Mouse (Mus musculus) CH12.LX (cell line): ENCODE measurements around the gene Bud13. TPM values are rescaled to one million over a fixed set of nuclear protein-coding genes. Genes with fewer than 3 reads are reported as not detected.
A peak's percentile ranks its signal among the peaks of the same experiment; 100 is the strongest.

ENCODE experiments used
- DNase-seq: peaks from one replicate; pipeline ENCODE4 v3.0.0-alpha.2; 2013; ENCODE audit errors: extremely low read depth
- H3K27ac ChIP-seq: 2 replicates; pipeline ENCODE4 v1.5.1; 2012; ENCODE audit warnings: low read depth, mild to moderate bottlenecking, control low read depth, moderate library complexity; ENCODE audit not compliant: insufficient read depth
- H3K27me3 ChIP-seq: replicated peaks from 2 replicates; pipeline ENCODE3; 2012; ENCODE audit warnings: inconsistent platforms
- H3K36me3 ChIP-seq, 2 experiments: replicated peaks in 1 of 2; 2 replicates each; pipeline versions ENCODE3 to v1.6.1; 2012; ENCODE audit warnings: inconsistent platforms in 1 of 2, low read length in 1 of 2, mild to moderate bottlenecking in 1 of 2, mixed read lengths in 1 of 2, moderate library complexity in 1 of 2; ENCODE audit not compliant: control insufficient read depth in 1 of 2, insufficient read depth in 1 of 2
- H3K4me1 ChIP-seq, 2 experiments: 2 replicates each; pipeline ENCODE4 v1.6.1; 2012; ENCODE audit warnings: inconsistent platforms in 1 of 2, moderate library complexity in 1 of 2; ENCODE audit not compliant: insufficient read depth in 2 of 2, control insufficient read depth in 1 of 2
- H3K4me2 ChIP-seq: 2 replicates; pipeline ENCODE4 v1.6.1; 2012; ENCODE audit warnings: low read depth, mild to moderate bottlenecking, control low read depth; ENCODE audit not compliant: poor library complexity, insufficient read depth, severe bottlenecking
- H3K4me3 ChIP-seq, 3 experiments: fragments of 150-350 bp in 1 of 3; sonication (generic) in 1 of 3; replicated peaks in 1 of 3; 2 replicates each; pipeline versions ENCODE3 to v1.5.1; 2011 to 2012; ENCODE audit warnings: low read depth in 2 of 3, low read length in 2 of 3, mild to moderate bottlenecking in 2 of 3, moderate library complexity in 2 of 3, control low read depth in 1 of 3, improper control_type of control experiment in 1 of 3, inconsistent platforms in 1 of 3, mixed read lengths in 1 of 3; ENCODE audit not compliant: poor library complexity in 1 of 3
- H3K79me2 ChIP-seq: replicated peaks from 2 replicates; pipeline ENCODE4 v1.6.1; 2012; ENCODE audit warnings: mild to moderate bottlenecking, moderate library complexity; ENCODE audit not compliant: control insufficient read depth, poor library complexity, insufficient read depth, severe bottlenecking; ENCODE audit errors: extremely low read depth
- H3K9ac ChIP-seq: 2 replicates; pipeline ENCODE4 v1.6.1; 2012; ENCODE audit warnings: low read depth, mild to moderate bottlenecking, control low read depth, moderate library complexity; ENCODE audit not compliant: insufficient read depth
- H3K9me3 ChIP-seq: replicated peaks from 2 replicates; pipeline ENCODE3; 2012; ENCODE audit warnings: low read length, inconsistent platforms, mixed read lengths
- CTCF ChIP-seq, 2 experiments: IDR thresholded peaks in 1 of 2; conservative IDR thresholded peaks in 1 of 2; 2 replicates each; pipeline ENCODE4 v1.5.1; 2011 to 2012; ENCODE audit warnings: low read depth in 2 of 2, low read length in 2 of 2, improper control_type of control experiment in 1 of 2, inconsistent platforms in 1 of 2, mild to moderate bottlenecking in 1 of 2, moderate library complexity in 1 of 2
- ETS1 ChIP-seq: conservative IDR thresholded peaks from 2 replicates; pipeline ENCODE4 v1.6.1; 2012; ENCODE audit warnings: low read depth, mild to moderate bottlenecking, inconsistent platforms, low read length, improper control_type of control experiment, moderate library complexity
- IRF4 ChIP-seq: IDR thresholded peaks from 2 replicates; pipeline ENCODE4 v1.6.1; 2014; ENCODE audit warnings: low read depth, mild to moderate bottlenecking, inconsistent platforms, low read length, improper control_type of control experiment
- MEF2A ChIP-seq: IDR thresholded peaks from 2 replicates; pipeline ENCODE4 v1.6.1; 2014; ENCODE audit warnings: low read depth, mild to moderate bottlenecking, inconsistent platforms, low read length, improper control_type of control experiment, borderline replicate concordance
- NRF1 ChIP-seq: IDR thresholded peaks from 2 replicates; pipeline ENCODE4 v1.6.1; 2014; ENCODE audit warnings: low read depth, mild to moderate bottlenecking, inconsistent platforms, low read length, improper control_type of control experiment, moderate library complexity
- POLR2A ChIP-seq: IDR thresholded peaks from 2 replicates; pipeline ENCODE4 v1.6.1; 2011; ENCODE audit warnings: low read depth, mild to moderate bottlenecking, improper control_type of control experiment, low read length
- TCF12 ChIP-seq: IDR thresholded peaks from 2 replicates; pipeline ENCODE4 v1.6.1; 2014; ENCODE audit warnings: low read depth, mild to moderate bottlenecking, inconsistent platforms, low read length, improper control_type of control experiment
- USF1 ChIP-seq: IDR thresholded peaks from 2 replicates; pipeline ENCODE4 v1.6.1; 2014; ENCODE audit warnings: low read depth, mild to moderate bottlenecking, inconsistent platforms, low read length, improper control_type of control experiment
- ZKSCAN1 ChIP-seq: IDR thresholded peaks from 2 replicates; pipeline ENCODE4 v1.6.1; 2012; ENCODE audit warnings: low read depth, inconsistent platforms, low read length, improper control_type of control experiment, borderline replicate concordance
- ZNF384 ChIP-seq: IDR thresholded peaks from 2 replicates; pipeline ENCODE4 v1.6.1; 2012; ENCODE audit warnings: low read depth, low read length, improper control_type of control experiment, inconsistent platforms
- dilution Hi-C: fragments of 300-500 bp; cut with MboI; formaldehyde crosslinking; loops from 2 replicates; pipeline ENCODE4 v1.14.3; 2020; ENCODE audit warnings: low sequenced_read_pairs; ENCODE audit not compliant: extremely low pct_unique_long_range_greater_than_20kb, extremely low pct_ligation_motif_present
- in situ Hi-C: fragments of 300-500 bp; cut with MboI; formaldehyde crosslinking; loops from 3 replicates; pipeline ENCODE4 v1.14.3; 2019; ENCODE audit warnings: low sequenced_read_pairs, low pct_ligation_motif_present, low pct_unique_long_range_greater_than_20kb, mixed read lengths
- polyA plus RNA-seq: library from polyadenylated mRNA; unstranded; fragments of >175 nt; gene quantifications from 2 replicates; pipeline ENCODE4 v1.2.1, GENCODE M21; 2012; ENCODE audit warnings: low read depth; ENCODE audit not compliant: insufficient read length
- total RNA-seq, 2 experiments: library from RNA; depleted of rRNA; stranded (reverse); fragments of 300-350 nt in 1 of 2; fragments of >200 nt in 1 of 2; gene quantifications; 2 replicates each; pipeline ENCODE4 v1.2.3; 2012 to 2014

Gene Bud13
- total and polyA plus RNA-seq, 3 experiments: 14.4 to 32.5 (median 15.9) TPM

- Histone ChIP-seq H3K4me3 (no peak overlapping the region), H3K36me3 (no peaks in the 10 kb centered on the region), H3K4me2 (no peak overlapping the region), H3K4me1 (no peaks in the 10 kb centered on the region), H3K9me3 (peaks cover 4% of the 10 kb centered on the region), H3K9ac (no peak overlapping the region), H3K27me3 (peaks cover 34% of the 10 kb centered on the region)
- DNase-seq: peak; percentile 17
- in situ Hi-C loops (no loop called here), dilution Hi-C loops (no loop called here)
- TF ChIP-seq IRF4 (no peak), CTCF (conservative IDR thresholded peaks at IDR 0.05 in 1 of 2, IDR thresholded peaks at IDR 0.05 in 1 of 2; ENCODE audit: low read depth in 2 of 2, low read length in 2 of 2) (peak in 1 of 2 experiments; percentile 56; a peak in 2 of 4 replicates)
- TF ChIP-seq, all 38 proteins: peak for 1
- Histone ChIP-seq H3K27ac (no peak overlapping the region), H3K79me2 (no peaks in the 10 kb centered on the region)
These were observed 45.1 kb downstream of the Bud13 start for GRCm38 (mm10) chr9:46327706-46328571.

DNA sequence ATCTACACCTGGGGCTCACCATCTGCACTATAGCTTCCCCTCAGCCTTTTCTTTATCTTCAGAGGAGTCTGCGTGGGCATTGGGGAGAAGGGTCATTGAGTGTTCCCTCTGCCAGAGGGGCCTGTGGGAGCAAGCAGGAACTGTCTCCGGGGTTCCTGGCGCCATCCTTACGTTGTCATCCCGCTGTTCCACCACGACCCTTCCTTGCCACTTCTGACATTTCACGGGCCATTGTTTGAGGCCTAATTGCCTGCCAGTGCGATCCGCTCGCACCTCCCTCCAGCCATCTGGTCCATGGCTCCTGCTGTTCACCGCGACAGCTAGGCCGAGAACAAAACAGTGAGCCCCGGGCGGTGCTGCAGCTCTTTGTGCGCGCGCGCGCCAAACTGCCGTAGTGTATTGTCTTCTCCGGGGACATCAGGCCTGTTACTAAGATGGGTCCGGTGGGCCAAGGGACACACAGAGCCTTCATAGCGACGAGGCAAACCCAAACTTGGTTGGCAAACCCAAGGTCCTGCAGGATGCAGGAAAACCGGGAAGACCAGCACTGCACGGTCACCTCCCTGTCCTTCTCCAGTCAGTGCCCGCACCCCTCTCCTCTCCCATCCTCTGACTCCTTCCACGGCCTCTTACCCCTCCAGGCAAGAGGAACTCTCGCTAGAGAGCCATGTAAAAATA, 45.9 kb downstream of the Bud13 start:
- no peak overlapping the region for H3K4me3 ChIP-seq
- in situ Hi-C loops (no loop called here), dilution Hi-C loops (no loop called here)
- no peak overlapping the region for H3K9ac ChIP-seq
- peaks cover 32% of the 10 kb centered on the region for H3K27me3 ChIP-seq
- no peak for TF ChIP-seq ETS1
- TF ChIP-seq NRF1: no peak
- TF ChIP-seq POLR2A: no peak
- H3K79me2 ChIP-seq: no peaks in the 10 kb centered on the region
- no peak overlapping the region for H3K4me2 ChIP-seq
- H3K9me3 ChIP-seq: peaks cover 4% of the 10 kb centered on the region
- no peaks in the 10 kb centered on the region for H3K4me1 ChIP-seq
- no peak overlapping the region for H3K27ac ChIP-seq
- DNase-seq: no peak
- H3K36me3 ChIP-seq: no peaks in the 10 kb centered on the region

- in situ Hi-C loops: no loop called here
- dilution Hi-C loops: no loop called here
- no peak overlapping the region for H3K4me2 ChIP-seq
- no peak overlapping the region for H3K4me3 ChIP-seq
- no peaks in the 10 kb centered on the region for H3K79me2 ChIP-seq
- TF ChIP-seq ZNF384: no peak
- no peak for TF ChIP-seq TCF12
- TF ChIP-seq MEF2A: no peak
- TF ChIP-seq ZKSCAN1: no peak
- TF ChIP-seq USF1: no peak
- H3K36me3 ChIP-seq: no peaks in the 10 kb centered on the region
- H3K27ac ChIP-seq: no peak overlapping the region
- no peak for DNase-seq
- H3K4me1 ChIP-seq: no peaks in the 10 kb centered on the region
- no peak overlapping the region for H3K9ac ChIP-seq
- peaks cover 28% of the 10 kb centered on the region for H3K27me3 ChIP-seq
- H3K9me3 ChIP-seq: peaks cover 4% of the 10 kb centered on the region
These were observed 46.4 kb downstream of the Bud13 start for GRCm38 (mm10) chr9:46329250-46329648.
